In the genomic region with DNA sequence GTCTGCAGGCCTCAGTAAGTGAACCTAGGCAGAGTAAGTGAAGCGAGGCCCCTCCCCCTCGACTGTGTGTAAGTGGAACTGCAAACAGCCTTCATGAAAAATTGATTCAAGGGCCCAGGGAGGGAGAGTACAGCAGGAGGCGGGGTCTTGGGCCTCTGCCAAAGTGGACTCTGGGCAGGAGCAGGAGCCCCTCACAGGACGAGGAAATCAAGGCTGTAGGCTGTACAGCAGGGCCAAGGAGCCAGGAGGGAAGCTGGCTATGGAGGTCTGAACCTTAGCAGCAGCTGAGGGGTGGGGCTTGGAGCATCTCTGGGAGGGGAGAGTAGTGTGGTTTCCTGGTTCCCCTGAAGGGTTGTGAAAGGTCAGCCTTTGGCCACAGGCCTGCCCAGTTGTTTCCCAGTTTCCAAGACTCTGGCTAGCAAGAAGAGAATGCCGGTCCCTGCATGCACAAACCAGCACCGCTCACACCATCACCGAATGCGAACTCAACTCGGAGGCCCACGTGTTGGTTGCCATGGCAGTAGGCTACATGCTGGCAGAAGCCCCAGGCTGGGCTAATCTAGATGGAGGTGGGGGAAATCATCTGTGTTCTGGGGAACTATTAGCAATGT, we compare ENCODE assay signal across 9 mouse cellular contexts. TPM values are rescaled to one million over a fixed set of nuclear protein-coding genes. Genes with fewer than 3 reads are reported as not detected.
DNase-seq lines count a peak whose midpoint lies in the region; ATAC-seq and TF ChIP-seq lines count a peak whose summit lies in the region.
"Had no signal": no experiment of that assay in that cellular context is flagged by ENCODE, and none has a peak within 500 bp of the region (broad histone marks: within the 10 kb centered on the region; RNA-seq: fewer than 3 reads in every experiment).

No protein-coding gene starts in this region.

- H3K4me3 ChIP-seq in forebrain, embryonic 16.5 days (replicated peaks; ENCODE audit: low read length), result no peak overlapping the region; the same call in 1 of the 2 replicates
- H3K4me3 ChIP-seq in liver, postnatal 0 days (ENCODE audit: low read depth, low read length), result no peak overlapping the region
- no peak overlapping the region for H3K4me3 ChIP-seq in neural tube, embryonic 11.5 days (ENCODE audit: low read depth, low read length)
- H3K4me3 ChIP-seq in thymus, adult 2 months (ENCODE audit: control insufficient read depth, insufficient read depth, low read length), result no peak overlapping the region

- TF ChIP-seq POLR2A in thymus, adult 2 months (IDR thresholded peaks at IDR 0.05; ENCODE audit: control insufficient read depth, extremely low read depth, insufficient read depth, low read length, poor library complexity), result no peak

- peak overlapping the region; percentile 18 for H3K9ac ChIP-seq in forebrain, embryonic 16.5 days (replicated peaks; ENCODE audit: low read depth, low read length)
- H3K9ac ChIP-seq in liver, postnatal 0 days (replicated peaks), result no peak overlapping the region
- H3K9ac ChIP-seq in neural tube, embryonic 11.5 days (ENCODE audit: low read length), result peak overlapping the region; percentile 29; the same call in 1 of the 2 replicates

- no peaks in the 10 kb centered on the region for H3K27me3 ChIP-seq in forebrain, embryonic 16.5 days (replicated peaks; ENCODE audit: control insufficient read depth, insufficient read depth, low read length)
- H3K27me3 ChIP-seq in liver, postnatal 0 days (ENCODE audit: insufficient read depth, low read length), result no peaks in the 10 kb centered on the region
- H3K27me3 ChIP-seq in neural tube, embryonic 11.5 days (ENCODE audit: control insufficient read depth, insufficient read depth, low read length), result no peaks in the 10 kb centered on the region
- no peaks in the 10 kb centered on the region for H3K27me3 ChIP-seq in thymus, adult 2 months (ENCODE audit: control insufficient read depth, insufficient read depth, low read length)

- TF ChIP-seq EP300 in liver, postnatal 0 days (IDR thresholded peaks at IDR 0.05; ENCODE audit: low read depth), result no peak

- DNase-seq in adrenal gland, adult (ENCODE audit: inconsistent age in 2 of 2, low spot score in 1 of 2), result peak; percentile 62 to 88
- no peak for DNase-seq in adrenal gland, postnatal 4 days (ENCODE audit: low spot score in 2 of 2)
- peak; percentile 64 to 71 for DNase-seq in heart, postnatal 14 days
- DNase-seq in kidney, postnatal 36 days, result peak; percentile 58 to 66
- DNase-seq in liver, postnatal 0 days, result peak; percentile 76
- DNase-seq in neural tube, embryonic 11.5 days (ENCODE audit: low spot score), result peak; percentile 78
- no peak for DNase-seq in thymus, adult 2 months

- no peak for TF ChIP-seq CTCF in liver, postnatal 0 days (IDR thresholded peaks at IDR 0.05; ENCODE audit: low read depth)
- TF ChIP-seq CTCF in thymus, adult 2 months (IDR thresholded peaks at IDR 0.05; ENCODE audit: borderline replicate concordance, control insufficient read depth, extremely low read depth, insufficient read depth, low read length, poor library complexity), result no peak

- H3K4me2 ChIP-seq in forebrain, embryonic 16.5 days (ENCODE audit: low read length), result peak overlapping the region; percentile 34
- no peak overlapping the region for H3K4me2 ChIP-seq in liver, postnatal 0 days (ENCODE audit: low read depth, low read length)
- no peak overlapping the region; the same call in 1 of the 2 replicates for H3K4me2 ChIP-seq in neural tube, embryonic 11.5 days (ENCODE audit: low read depth)

- ATAC-seq in forebrain, embryonic 16.5 days, result peak; percentile 90
- no peak; the same call in 1 of the 2 replicates for ATAC-seq in liver, postnatal 0 days
- ATAC-seq in neural tube, embryonic 11.5 days (ENCODE audit: insufficient read depth, low FRiP score, low TSS enrichment), result 0 out of 2 replicates have a peak, but pooled peaks have one; percentile 36

- no peaks in the 10 kb centered on the region for H3K9me3 ChIP-seq in forebrain, embryonic 16.5 days (ENCODE audit: control insufficient read depth, low read length)
- H3K9me3 ChIP-seq in liver, postnatal 0 days (ENCODE audit: low read length), result no peaks in the 10 kb centered on the region
- H3K9me3 ChIP-seq in neural tube, embryonic 11.5 days (ENCODE audit: control insufficient read depth, low read length), result no peaks in the 10 kb centered on the region

- no peaks in the 10 kb centered on the region for H3K36me3 ChIP-seq in forebrain, embryonic 16.5 days (ENCODE audit: control insufficient read depth, insufficient read depth)
- H3K36me3 ChIP-seq in liver, postnatal 0 days (replicated peaks; ENCODE audit: insufficient read depth, low read length), result no peaks in the 10 kb centered on the region
- H3K36me3 ChIP-seq in neural tube, embryonic 11.5 days (ENCODE audit: control insufficient read depth, insufficient read depth, low read length), result no peaks in the 10 kb centered on the region
- no peaks in the 10 kb centered on the region for H3K36me3 ChIP-seq in thymus, adult 2 months (ENCODE audit: control insufficient read depth, insufficient read depth, low read length)

- peaks cover 36% of the 10 kb centered on the region for H3K4me1 ChIP-seq in forebrain, embryonic 16.5 days (replicated peaks; ENCODE audit: control insufficient read depth, insufficient read depth, low read length)
- peaks cover 40% of the 10 kb centered on the region for H3K4me1 ChIP-seq in liver, postnatal 0 days (ENCODE audit: insufficient read depth)
- peaks cover 18% of the 10 kb centered on the region for H3K4me1 ChIP-seq in neural tube, embryonic 11.5 days (ENCODE audit: control insufficient read depth, insufficient read depth, low read length)
- peaks cover 10% of the 10 kb centered on the region for H3K4me1 ChIP-seq in thymus, adult 2 months (replicated peaks; ENCODE audit: control insufficient read depth, insufficient read depth, low read length)

- intact Hi-C loops in heart, postnatal 14 days (cut with DNase I), result no loop called here

- 6% methylated on average over 10 of the region's 10 CpGs for WGBS in forebrain, embryonic 16.5 days
- 30% methylated on average over 10 of the region's 10 CpGs for WGBS in liver, postnatal 0 days (ENCODE audit: insufficient replicate concordance)
- WGBS in neural tube, embryonic 11.5 days, result 22% methylated on average over 10 of the region's 10 CpGs
- WGBS in thymus, adult 2 months, result 51% methylated on average over 10 of the region's 10 CpGs

- peak overlapping the region; percentile 86 for H3K27ac ChIP-seq in forebrain, embryonic 16.5 days (ENCODE audit: low read length)
- H3K27ac ChIP-seq in liver, postnatal 0 days (ENCODE audit: low read depth), result peak overlapping the region; percentile 46
- peak overlapping the region; percentile 78 for H3K27ac ChIP-seq in neural tube, embryonic 11.5 days (ENCODE audit: low read depth, low read length)
- H3K27ac ChIP-seq in thymus, adult 2 months (ENCODE audit: control insufficient read depth, insufficient read depth, low read length), result no peak overlapping the region

RNA-seq across cellular contexts. Expression of a gene that starts 3.4 kb away (rescaled TPM):
- under 1 TPM; 0.39 to 0.51 TPM for total RNA-seq in adrenal gland, postnatal 4 days (2021)
- 1.3 and 1.5 TPM in 2 replicates for polyA plus RNA-seq in forebrain, embryonic 16.5 days (2015; fragmentation: Nextera tagmentation; extraction: Ambion mirVana)
- not detected for total RNA-seq in heart, postnatal 14 days (2021)
- not detected in 2 replicates for polyA plus RNA-seq in liver, postnatal 0 days (2015; fragmentation: Nextera tagmentation; extraction: Ambion mirVana)
- 0.42 and 0.81 TPM in 2 replicates for polyA plus RNA-seq in neural tube, embryonic 11.5 days (2014; fragmentation: Nextera tagmentation; extraction: Ambion mirVana)
- 0.19 and 0.37 TPM in 2 replicates for polyA plus RNA-seq in thymus, adult 2 months (2012; rRNA removed)
- polyA plus RNA-seq: small intestine, adult 2 months had no signal

RNA-seq across cellular contexts. Expression of a gene that starts 9.6 kb away (rescaled TPM):
- 1,000 to 10,000 TPM in 1 of 2 experiments, 100 to 1,000 TPM in 1; 949 to 1,134 TPM for total RNA-seq in adrenal gland, postnatal 4 days (2021)
- polyA plus RNA-seq in forebrain, embryonic 16.5 days (2015; fragmentation: Nextera tagmentation; extraction: Ambion mirVana), result 4,159 and 4,175 TPM in 2 replicates
- total RNA-seq in heart, postnatal 14 days (2021), result 100 to 1,000 TPM; 451 to 520 TPM
- 463 and 498 TPM in 2 replicates for polyA plus RNA-seq in liver, postnatal 0 days (2015; fragmentation: Nextera tagmentation; extraction: Ambion mirVana)
- polyA plus RNA-seq in neural tube, embryonic 11.5 days (2014; fragmentation: Nextera tagmentation; extraction: Ambion mirVana), result 3,675 and 3,804 TPM in 2 replicates
- 1,233 and 1,455 TPM in 2 replicates for polyA plus RNA-seq in thymus, adult 2 months (2012; rRNA removed)

RNA-seq across cellular contexts. Expression of a gene that starts 20.7 kb away (rescaled TPM):
- 10 to 100 TPM; 34.5 to 35.6 TPM for total RNA-seq in adrenal gland, postnatal 4 days (2021)
- polyA plus RNA-seq in forebrain, embryonic 16.5 days (2015; fragmentation: Nextera tagmentation; extraction: Ambion mirVana), result 72.7 and 95.3 TPM in 2 replicates
- 10 to 100 TPM; 19.0 to 19.6 TPM for total RNA-seq in heart, postnatal 14 days (2021)
- 5.5 and 5.8 TPM in 2 replicates for polyA plus RNA-seq in liver, postnatal 0 days (2015; fragmentation: Nextera tagmentation; extraction: Ambion mirVana)
- 34.5 and 39.5 TPM in 2 replicates for polyA plus RNA-seq in neural tube, embryonic 11.5 days (2014; fragmentation: Nextera tagmentation; extraction: Ambion mirVana)
- 59.7 and 64.4 TPM in 2 replicates for polyA plus RNA-seq in thymus, adult 2 months (2012; rRNA removed)

Comparison
In these comparisons a context has a peak if more than half of its experiments do, and no peak if none do; other contexts are left out.
1. DNase-seq: peak in adrenal gland, adult (2 of 2), heart, postnatal 14 days (2 of 2), kidney, postnatal 36 days (2 of 2), liver, postnatal 0 days (single experiment) and neural tube, embryonic 11.5 days (single experiment); none in adrenal gland, postnatal 4 days (0 of 2) and thymus, adult 2 months (single experiment).